Mouse (Mus musculus): ENCODE results near the gene Atp2b1. TPM values are rescaled to one million over a fixed set of nuclear protein-coding genes. Genes with fewer than 3 reads are reported as not detected.

The Atp2b1 gene
- polyA plus RNA-seq, 1 experiment from 2014 or later, result 83.9 TPM

DNA sequence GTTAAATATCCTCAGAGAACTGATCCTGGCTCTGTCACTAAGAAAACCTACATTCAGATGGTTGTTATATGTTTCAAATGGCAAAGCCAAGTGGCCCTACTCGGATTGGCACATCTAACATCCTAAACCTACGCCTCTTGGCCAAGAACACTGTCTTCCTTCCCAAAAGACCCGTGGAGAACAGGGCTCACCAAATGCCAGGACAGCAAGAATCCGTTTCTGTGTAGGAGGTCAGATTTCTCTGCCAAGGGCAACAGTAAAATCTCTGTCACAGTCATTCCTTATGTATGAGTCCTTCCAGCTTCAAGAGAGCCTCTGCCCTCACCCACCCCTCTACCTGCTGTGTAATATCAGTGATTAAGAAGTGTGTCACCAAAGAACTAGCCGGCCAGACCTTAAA lies 148.3 kb downstream of the Atp2b1 start:
- no peak overlapping the region for H3K4me3 ChIP-seq
- H3K36me3 ChIP-seq, result no peaks in the 10 kb centered on the region
- H3K4me1 ChIP-seq, result no peaks in the 10 kb centered on the region
- no peaks in the 10 kb centered on the region for H3K27me3 ChIP-seq (ENCODE audit: low read depth, poor library complexity, severe bottlenecking)
- 90% methylated on average over 5 of the region's 5 CpGs for WGBS
- no peak overlapping the region for H3K27ac ChIP-seq (replicated peaks)
- H3K9me3 ChIP-seq (replicated peaks), result no peaks in the 10 kb centered on the region
- DNase-seq (ENCODE audit: low spot score), result no peak

Other genes with a start within 250 kb of the Atp2b1 start
- gene Poc1b, start 192.6 kb downstream of the Atp2b1 start, polyA plus RNA-seq (2016; fragmentation: Nextera tagmentation; extraction: Ambion mirVana), result 28.3 and 32.6 TPM in 2 replicates
- 3.5 and 3.6 TPM in 2 replicates for gene Galnt4, start 193.8 kb downstream of the Atp2b1 start, polyA plus RNA-seq (2016; fragmentation: Nextera tagmentation; extraction: Ambion mirVana)
- 0.11 and 0.23 TPM in 2 replicates for gene Phxr2, start 211.9 kb downstream of the Atp2b1 start, polyA plus RNA-seq (2016; fragmentation: Nextera tagmentation; extraction: Ambion mirVana)